Mouse (Mus musculus) kidney, adult 2 months (tissue): ENCODE data around the gene Tanc2. TPM values are rescaled to one million over a fixed set of nuclear protein-coding genes. Genes with fewer than 3 reads are reported as not detected.

Experiments
- DNase-seq: peaks from one replicate; pipeline ENCODE4 v3.0.0; 2021
- H3K27ac ChIP-seq: fragments of 200-500 bp; 2 replicates; pipeline ENCODE4 v1.5.1; 2012; ENCODE audit warnings: low read depth, low read length, control low read depth, inconsistent platforms; ENCODE audit not compliant: insufficient read depth
- H3K27me3 ChIP-seq: fragments of 200-500 bp; replicated peaks from 2 replicates; pipeline ENCODE4 v1.6.1; 2012; ENCODE audit warnings: mild to moderate bottlenecking, moderate library complexity, low read length, inconsistent platforms; ENCODE audit not compliant: control insufficient read depth, insufficient read depth
- H3K36me3 ChIP-seq: fragments of 200-500 bp; 2 replicates; pipeline ENCODE4 v1.6.1; 2012; ENCODE audit warnings: mild to moderate bottlenecking, moderate library complexity, low read length, inconsistent platforms; ENCODE audit not compliant: control insufficient read depth, insufficient read depth
- H3K4me1 ChIP-seq: fragments of 200-500 bp; 2 replicates; pipeline ENCODE4 v1.6.1; 2011; ENCODE audit warnings: low read length; ENCODE audit not compliant: control insufficient read depth, insufficient read depth
- H3K4me3 ChIP-seq: fragments of 200-500 bp; 2 replicates; pipeline ENCODE4 v1.5.1; 2011; ENCODE audit warnings: mild to moderate bottlenecking, low read depth, low read length, control low read depth; ENCODE audit not compliant: insufficient read depth
- CTCF ChIP-seq: fragments of 200-500 bp; conservative IDR thresholded peaks from 2 replicates; pipeline ENCODE4 v1.5.1; 2011; ENCODE audit warnings: low read depth, mild to moderate bottlenecking, control low read depth, low read length, moderate library complexity, mixed read lengths; ENCODE audit not compliant: insufficient read depth, insufficient read length
- POLR2A ChIP-seq: fragments of 200-500 bp; IDR thresholded peaks from one replicate; pipeline ENCODE4 v1.6.1; 2011; ENCODE audit warnings: low read depth, low read length, control low read depth
- WGBS: fragments of 180-500 bp; shearing (Covaris S2); methylation state at CpG from one replicate; pipeline ENCODE4 v1.1.7; 2018; 5-methylcytosine and 5-hydroxymethylcytosine counted together
- polyA plus RNA-seq: library from polyadenylated mRNA; depleted of rRNA; stranded (reverse); fragments of >200 nt; gene quantifications from 2 replicates; pipeline ENCODE4 v1.2.3, GENCODE M21; 2012; rRNA removed

Gene Tanc2
- polyA plus RNA-seq, 1 experiment, result 19.0 TPM

DNA sequence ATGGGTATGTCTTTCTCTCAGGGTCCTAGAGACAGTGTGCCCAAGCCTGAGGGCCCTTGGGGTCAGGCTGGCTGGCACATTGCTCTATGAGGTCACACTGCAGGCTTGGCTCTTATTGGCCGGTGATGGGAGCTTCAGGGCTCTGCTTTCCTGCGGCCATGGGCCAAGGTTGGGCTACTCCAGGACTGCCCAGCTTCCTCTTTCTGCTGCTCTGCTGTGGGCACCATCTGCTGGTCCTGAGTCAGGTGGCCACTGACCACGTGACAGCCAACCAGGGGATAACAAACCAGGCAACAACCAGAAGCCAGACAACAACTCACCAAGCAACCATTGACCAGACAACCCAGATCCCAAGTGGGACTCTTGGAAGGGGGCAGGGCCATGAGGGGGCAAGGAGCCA lies 385.3 kb downstream of the Tanc2 start:
- Histone ChIP-seq H3K27me3 (no peaks in the 10 kb centered on the region), H3K36me3 (no peaks in the 10 kb centered on the region), H3K27ac (peak overlapping the region; percentile 64), H3K4me1 (0 out of 2 replicates have a peak, but pooled peaks cover 8% of the 10 kb centered on the region), H3K4me3 (no peak overlapping the region)
- 60% methylated on average over 3 of the region's 3 CpGs for WGBS
- DNase-seq, result peak; percentile 47
- no peak for TF ChIP-seq POLR2A
- TF ChIP-seq CTCF, result no peak

DNA sequence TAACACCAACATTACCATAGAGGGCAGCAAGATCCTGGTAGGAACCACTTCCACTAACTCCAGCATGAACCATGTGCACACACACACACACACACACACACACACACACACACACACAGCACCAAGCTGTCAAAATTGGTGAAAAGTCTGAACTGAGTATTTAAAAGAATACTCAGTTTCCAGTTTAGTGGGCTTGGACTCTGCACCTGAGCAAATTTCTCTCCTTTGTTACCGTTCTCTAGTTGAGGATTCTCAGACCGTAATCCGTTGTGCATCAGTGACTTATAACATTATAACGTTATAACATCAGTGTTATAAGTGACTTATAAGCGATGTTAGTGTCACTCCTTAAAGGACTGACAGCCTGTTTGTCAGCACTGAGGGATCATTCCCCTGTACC lies 385.9 kb downstream of the Tanc2 start:
- H3K36me3 ChIP-seq, result no peaks in the 10 kb centered on the region
- 0 out of 2 replicates have a peak, but pooled peaks cover 8% of the 10 kb centered on the region for H3K4me1 ChIP-seq
- no peak overlapping the region for H3K4me3 ChIP-seq
- DNase-seq, result peak; percentile 60
- H3K27ac ChIP-seq, result peak overlapping the region; percentile 64
- TF ChIP-seq POLR2A (no peak), CTCF (no peak)
- 48% methylated on average over 5 of the region's 5 CpGs for WGBS
- H3K27me3 ChIP-seq, result no peaks in the 10 kb centered on the region

DNA sequence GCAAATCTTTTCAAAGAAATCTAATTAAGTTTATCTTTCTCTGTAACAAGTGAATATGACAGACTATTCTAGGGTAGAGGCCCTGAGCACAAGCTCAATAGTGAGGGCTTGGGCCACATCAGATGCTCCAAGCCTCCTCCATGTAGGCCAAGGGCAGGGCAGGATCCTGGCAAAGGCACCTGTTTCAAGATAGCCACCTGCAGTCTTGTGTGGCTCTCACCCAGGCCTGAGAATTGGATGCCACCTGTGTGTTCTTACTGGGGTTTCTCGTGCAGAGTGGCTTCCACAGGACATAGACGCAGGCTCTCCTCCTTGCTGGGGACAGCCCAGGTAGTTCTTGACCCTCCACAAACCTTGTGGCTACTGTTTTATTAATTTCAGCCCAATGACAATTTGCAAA lies 388.4 kb downstream of the Tanc2 start:
- TF ChIP-seq POLR2A (no peak), CTCF (no peak)
- no peaks in the 10 kb centered on the region for H3K36me3 ChIP-seq
- H3K4me1 ChIP-seq, result 0 out of 2 replicates have a peak, but pooled peaks cover 8% of the 10 kb centered on the region
- no peak overlapping the region for H3K4me3 ChIP-seq
- H3K27me3 ChIP-seq, result no peaks in the 10 kb centered on the region
- no peak for DNase-seq
- WGBS, result 94% methylated on average over 2 of the region's 2 CpGs
- no peak overlapping the region for H3K27ac ChIP-seq

DNA sequence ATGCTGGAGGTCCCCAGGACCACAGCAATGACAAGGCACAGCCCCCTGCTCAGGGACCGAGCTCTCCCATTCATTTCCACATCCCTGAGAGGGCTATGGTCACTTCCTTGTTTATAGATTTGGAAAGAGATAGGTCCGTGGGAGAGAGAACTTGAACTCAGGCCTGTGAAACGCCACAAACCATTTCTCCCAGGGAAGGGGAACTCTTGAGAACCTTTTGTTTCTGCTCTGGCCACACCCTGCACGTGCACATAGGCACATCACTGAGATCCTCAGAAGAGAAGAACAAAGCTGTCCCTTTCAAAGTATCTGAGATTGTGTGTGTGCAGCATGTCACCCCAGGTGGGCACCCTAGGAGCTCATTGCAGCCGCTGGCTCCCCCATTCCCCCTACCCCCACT lies 388.8 kb downstream of the Tanc2 start:
- 0 out of 2 replicates have a peak, but pooled peaks cover 8% of the 10 kb centered on the region for H3K4me1 ChIP-seq

More for the DNA sequence above, 388.8 kb downstream of the Tanc2 start:
- Histone ChIP-seq H3K4me3 (no peak overlapping the region), H3K27me3 (no peaks in the 10 kb centered on the region), H3K36me3 (no peaks in the 10 kb centered on the region), H3K27ac (no peak overlapping the region)
- 74% methylated on average over 5 of the region's 5 CpGs for WGBS
- no peak for DNase-seq
- no peak for TF ChIP-seq POLR2A
- no peak for TF ChIP-seq CTCF

Other genes with a start within 250 kb of the Tanc2 start
- 1.5 and 1.8 TPM in 2 replicates for gene March10, start 133.3 kb upstream of the Tanc2 start, polyA plus RNA-seq